Mouse (Mus musculus): ENCODE measurements around the gene Tmtc1. TPM values are rescaled to one million over a fixed set of nuclear protein-coding genes. Genes with fewer than 3 reads are reported as not detected.

Gene Tmtc1
- total and polyA plus RNA-seq, 2 experiments from 2014 or later, result 2.0 to 29.4 TPM

DNA sequence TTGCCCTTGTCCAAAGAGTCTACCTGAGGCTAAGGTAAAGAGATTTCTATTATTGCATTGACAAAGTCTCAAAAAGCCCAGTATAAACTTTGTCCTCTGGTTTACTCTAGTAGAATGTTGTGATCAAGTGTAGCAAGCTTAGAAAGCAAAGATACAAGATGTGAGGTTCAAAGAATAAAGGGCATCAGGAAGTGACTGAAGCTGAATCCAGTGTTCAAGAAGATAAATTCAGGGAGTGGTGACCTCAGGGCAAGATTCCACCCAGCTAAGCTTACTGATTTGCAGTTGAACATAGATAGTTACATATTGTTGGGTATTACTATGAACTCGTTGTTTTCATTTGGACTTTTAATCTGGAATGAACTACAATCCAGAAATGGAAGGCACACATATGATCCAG, 258.5 kb downstream of the Tmtc1 start:
- 87% methylated on average over 1 of the region's 1 CpGs for WGBS
- Histone ChIP-seq H3K9me3 (ENCODE audit: low read length) (no peaks in the 10 kb centered on the region), H3K9ac (replicated peaks; ENCODE audit: low read length, poor library complexity, severe bottlenecking) (no peak overlapping the region), H3K4me2 (ENCODE audit: low read depth, low read length, poor library complexity, severe bottlenecking) (no peak overlapping the region), H3K4me3 (ENCODE audit: low read depth, low read length) (no peak overlapping the region), H3K4me1 (ENCODE audit: insufficient read depth, low read length) (no peaks in the 10 kb centered on the region), H3K27ac (ENCODE audit: low read depth, low read length) (no peak overlapping the region), H3K36me3 (ENCODE audit: insufficient read depth, low read length) (peaks cover 46% of the 10 kb centered on the region), H3K27me3 (ENCODE audit: insufficient read depth, low read length) (no peaks in the 10 kb centered on the region)
- no peak for DNase-seq (ENCODE audit: low spot score)
- ATAC-seq (ENCODE audit: low FRiP score), result no peak
- TF ChIP-seq CTCF (IDR thresholded peaks at IDR 0.05), result no peak

Other genes starting within 250 kb of the Tmtc1 start
- 67.4 and 133 TPM in 2 replicates for gene Ergic2, start 232.0 kb downstream of the Tmtc1 start, total RNA-seq (2014; rRNA removed)
- gene Ergic2, start 232.0 kb downstream of the Tmtc1 start, polyA plus RNA-seq (2015; fragmentation: Nextera tagmentation; extraction: Ambion mirVana), result 154 and 176 TPM in 2 replicates

Data from midbrain, postnatal 0 days (tissue).